Mouse (Mus musculus): ENCODE data around the gene Ofcc1.
A peak's percentile ranks its signal among the peaks of the same experiment; 100 is the strongest.

Ofcc1 gene

GRCm38 (mm10) chr13:40361288-40361687, at the start of gene Ofcc1:
TSS of gene Ofcc1 (minus strand) at chr13:40361450.
- DNase-seq (ENCODE audit: low spot score in 2 of 2): no peak

DNA sequence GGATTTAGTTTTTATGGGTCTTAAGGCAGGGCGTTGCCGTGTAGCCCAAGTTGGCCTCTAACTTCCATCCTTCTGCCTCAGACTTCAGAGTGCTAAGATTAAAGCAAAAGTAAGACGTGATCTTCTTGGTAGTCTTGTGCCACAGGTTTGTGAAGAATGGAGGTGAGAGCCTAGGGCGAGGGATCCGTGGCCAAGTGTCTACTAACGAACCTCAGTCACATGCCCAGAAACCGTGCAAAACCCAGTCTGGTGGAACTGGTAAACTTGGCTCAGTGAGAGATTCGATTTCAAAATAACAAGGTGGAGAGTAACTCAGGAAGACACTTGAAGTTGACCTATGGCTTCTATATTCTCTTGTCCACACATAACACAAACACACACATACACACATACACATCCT, 28.9 kb upstream of the Ofcc1 start:
- DNase-seq (ENCODE audit: low spot score in 2 of 2): no peak

DNA sequence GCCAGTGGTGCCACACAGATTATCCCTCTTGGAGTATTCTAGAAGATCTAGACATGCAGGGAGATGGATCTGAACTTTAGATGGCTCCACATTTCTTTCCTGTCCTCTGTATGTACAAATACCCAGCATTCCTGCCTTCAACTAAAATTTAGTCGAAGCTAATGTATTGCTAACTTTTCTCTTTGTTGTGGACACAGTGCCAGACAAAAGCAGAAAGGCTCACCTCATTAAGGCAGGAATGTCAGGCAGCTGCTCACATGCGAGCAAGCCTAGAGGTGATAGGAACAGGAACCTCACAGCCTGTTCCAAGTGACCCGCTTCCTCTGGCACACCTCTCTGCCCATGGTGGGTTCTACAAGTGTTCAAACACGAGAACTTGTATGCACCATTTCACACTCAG, 26.2 kb upstream of the Ofcc1 start:
- DNase-seq (ENCODE audit: low spot score in 2 of 2): no peak

GRCm38 (mm10) chr13:40384962-40385361, 23.7 kb upstream of the Ofcc1 start:
- DNase-seq (ENCODE audit: low spot score in 2 of 2): no peak

GRCm38 (mm10) chr13:40376773-40377172, 15.5 kb upstream of the Ofcc1 start:
- no peak for DNase-seq (ENCODE audit: low spot score in 2 of 2)

DNA sequence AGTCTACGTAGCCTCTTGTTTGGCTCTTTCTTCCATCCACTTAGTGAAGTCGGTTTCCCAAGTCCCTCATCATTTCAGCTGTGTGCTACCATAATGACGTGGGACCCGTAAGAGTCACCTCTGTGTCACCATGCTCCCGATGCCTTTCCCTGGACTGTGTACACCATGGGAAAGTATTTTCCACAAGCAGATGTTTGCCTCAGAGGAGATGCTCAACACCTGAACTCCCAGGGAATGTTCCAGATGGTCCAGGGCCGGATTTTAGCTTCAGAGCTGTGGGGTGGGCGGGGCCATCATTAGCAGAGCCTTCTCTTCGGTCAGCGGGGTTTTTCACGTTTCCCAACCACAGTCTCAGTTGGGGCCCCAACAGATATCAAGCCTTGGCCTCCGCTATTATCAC, 5.5 kb upstream of the Ofcc1 start:
- no peak for DNase-seq (ENCODE audit: low spot score in 2 of 2)

- DNase-seq (ENCODE audit: low spot score in 2 of 2): no peak
These were observed 3.6 kb upstream of the Ofcc1 start for GRCm38 (mm10) chr13:40364855-40365254.

- DNase-seq (ENCODE audit: low spot score in 2 of 2): no peak
These were observed 558 bp downstream of the Ofcc1 start for GRCm38 (mm10) chr13:40360692-40361091.

GRCm38 (mm10) chr13:40347045-40347444, 14.2 kb downstream of the Ofcc1 start:
- DNase-seq (ENCODE audit: low spot score in 2 of 2): no peak

- no peak for DNase-seq (ENCODE audit: low spot score in 2 of 2)
These were observed 37.9 kb downstream of the Ofcc1 start for GRCm38 (mm10) chr13:40323301-40323700.

DNA sequence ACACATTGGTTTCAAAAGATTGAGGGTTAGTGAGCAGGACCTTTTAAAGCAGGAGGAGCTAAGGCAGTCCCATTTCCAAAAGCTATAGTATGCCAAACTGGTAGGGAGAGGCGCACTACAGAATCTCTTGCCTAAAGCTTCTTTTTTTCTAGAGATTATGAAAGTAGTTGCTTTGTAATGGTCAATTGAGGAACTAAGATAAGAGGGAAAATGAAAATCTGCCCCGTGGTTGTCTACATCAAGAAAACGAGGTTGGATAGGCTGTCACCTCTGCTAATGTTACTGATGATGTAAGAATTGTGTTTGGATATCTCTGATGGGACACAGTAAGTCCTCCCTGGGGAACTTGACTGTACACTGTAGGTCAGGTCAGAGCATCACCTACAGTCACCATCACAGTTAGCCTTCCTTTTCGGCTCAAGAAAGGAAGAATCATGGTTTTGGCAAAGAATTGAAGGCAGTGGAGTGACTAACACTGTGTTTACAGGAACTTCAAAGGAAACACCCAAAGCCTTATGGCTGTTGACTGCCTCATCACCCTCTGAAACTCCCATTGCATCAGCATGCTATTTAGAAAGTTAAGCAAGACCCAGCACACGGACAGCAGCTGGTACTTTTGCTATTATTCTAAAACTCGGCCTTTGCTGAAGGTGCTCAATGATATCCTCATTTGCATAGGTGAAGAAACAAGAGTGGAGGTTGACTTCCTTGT, 40.3 kb downstream of the Ofcc1 start:
- DNase-seq (ENCODE audit: low spot score in 2 of 2): no peak

DNA sequence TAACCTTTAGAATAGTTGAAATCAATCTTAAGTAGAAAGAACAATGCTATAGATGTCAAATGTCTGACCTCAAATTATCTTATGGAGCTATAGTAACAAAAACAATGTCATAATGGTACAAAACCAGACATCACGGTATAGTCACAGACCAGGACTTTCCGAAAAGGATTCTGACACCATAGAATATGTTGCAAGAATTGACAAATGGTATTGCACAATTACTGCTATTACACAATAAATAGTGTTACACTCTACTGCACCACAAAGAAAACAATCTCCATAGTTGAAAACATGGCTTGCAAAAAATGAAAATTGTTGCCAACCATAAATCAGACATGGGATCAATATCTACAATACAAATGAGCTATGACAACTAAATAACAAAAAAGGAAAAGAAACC, 43.5 kb downstream of the Ofcc1 start:
- no peak for DNase-seq (ENCODE audit: low spot score in 2 of 2)

GRCm38 (mm10) chr13:40315158-40315792, 46.0 kb downstream of the Ofcc1 start:
- DNase-seq (ENCODE audit: low spot score in 2 of 2): peak; percentile 4 to 5

DNA sequence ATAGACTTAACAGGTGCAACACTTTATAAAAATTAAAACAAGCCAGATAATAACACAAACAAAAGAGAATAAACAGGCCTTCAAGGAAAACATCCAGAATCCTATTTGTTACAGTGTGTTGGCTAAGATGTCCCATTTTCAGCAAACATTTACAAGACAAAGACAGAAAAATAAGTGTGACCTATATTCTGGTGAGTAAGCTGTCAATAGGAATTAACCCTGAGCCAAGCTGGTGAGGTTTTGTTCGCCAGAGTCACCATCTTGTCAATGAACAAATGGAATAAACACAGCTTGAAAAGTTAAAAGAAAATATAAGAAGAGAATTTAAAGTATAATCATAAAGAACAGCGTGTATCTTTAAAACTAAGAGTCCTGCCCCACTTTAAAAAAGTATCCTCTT, 68.4 kb downstream of the Ofcc1 start:
- DNase-seq (ENCODE audit: low spot score in 2 of 2): no peak

GRCm38 (mm10) chr13:40290846-40291245, 70.4 kb downstream of the Ofcc1 start:
- DNase-seq (ENCODE audit: low spot score in 2 of 2): no peak

GRCm38 (mm10) chr13:40288650-40289049, 72.6 kb downstream of the Ofcc1 start:
- no peak for DNase-seq (ENCODE audit: low spot score in 2 of 2)

GRCm38 (mm10) chr13:40287266-40288002, 73.8 kb downstream of the Ofcc1 start:
- no peak for DNase-seq (ENCODE audit: low spot score in 2 of 2)

GRCm38 (mm10) chr13:40285234-40285791, 75.9 kb downstream of the Ofcc1 start:
- DNase-seq (ENCODE audit: low spot score in 2 of 2): no peak

DNA sequence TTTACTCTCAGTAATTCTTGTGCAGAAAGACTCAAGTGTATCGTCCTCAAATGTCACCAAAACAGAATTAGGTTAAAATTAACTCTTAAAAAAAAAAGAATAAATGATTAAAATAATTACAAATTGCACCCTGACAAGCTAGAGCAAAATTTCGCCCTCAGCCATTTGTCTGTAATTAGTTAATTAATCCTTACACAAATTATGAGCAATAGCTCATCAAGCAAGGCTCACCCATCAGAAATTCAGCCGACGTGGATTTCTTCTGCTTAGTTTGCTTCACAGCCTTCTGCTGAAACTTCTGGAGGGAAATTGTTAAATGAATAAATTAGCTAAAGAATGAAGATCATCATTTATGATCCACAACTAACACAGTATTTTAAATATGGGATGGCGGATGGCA, 80.6 kb downstream of the Ofcc1 start:
- DNase-seq (ENCODE audit: low spot score in 2 of 2): no peak

- no peak for DNase-seq (ENCODE audit: low spot score in 2 of 2)
These were observed 93.7 kb downstream of the Ofcc1 start for GRCm38 (mm10) chr13:40267546-40267945.

- DNase-seq (ENCODE audit: low spot score in 2 of 2): no peak
These were observed 98.0 kb downstream of the Ofcc1 start for GRCm38 (mm10) chr13:40263087-40263807.

DNA sequence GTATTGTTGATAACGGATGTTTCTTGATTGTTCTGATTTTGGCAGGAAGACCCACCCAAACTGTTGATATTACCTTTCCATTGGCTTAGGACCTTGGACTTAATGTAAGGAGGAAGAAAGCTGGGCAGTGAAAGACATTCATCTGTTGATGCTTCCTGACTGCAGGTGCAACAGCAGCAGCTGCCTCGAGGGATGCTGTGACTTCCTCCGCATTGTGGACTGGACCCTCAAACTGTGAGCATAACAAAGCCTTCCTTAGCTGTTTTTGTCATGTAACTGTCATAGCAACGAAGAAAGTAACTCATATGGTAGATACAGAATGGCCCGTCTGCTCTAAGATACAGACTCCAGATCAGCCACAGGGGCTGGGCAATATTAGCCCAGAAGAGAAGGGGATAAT, 102.5 kb downstream of the Ofcc1 start:
- no peak for DNase-seq (ENCODE audit: low spot score in 2 of 2)
